Comparison of ENCODE assay signal across 8 mouse cellular contexts in the genomic region with DNA sequence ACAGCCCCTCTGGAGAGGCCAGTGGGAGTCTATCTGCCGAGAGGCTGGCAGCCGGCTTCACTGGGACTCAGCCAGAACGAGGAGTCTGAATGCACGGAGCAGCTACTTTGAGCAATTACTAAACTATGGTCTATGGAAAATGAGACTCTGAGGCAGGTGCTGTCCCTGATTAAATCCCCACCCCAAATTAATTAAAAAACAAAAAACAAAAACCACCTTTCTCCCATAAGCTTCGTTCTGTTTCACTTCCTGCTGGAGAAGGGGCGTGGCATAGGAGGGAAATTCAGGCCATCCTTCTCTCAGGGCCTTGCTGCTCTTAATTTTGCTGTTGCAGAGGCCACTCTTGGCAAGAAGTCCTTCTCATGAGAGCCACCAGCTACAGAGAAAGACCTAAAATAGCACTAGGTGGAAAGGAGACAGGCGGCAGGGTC.
A peak's percentile ranks its signal among the peaks of the same experiment; 100 is the strongest.
DNase-seq lines count a peak whose midpoint lies in the region; ATAC-seq lines count a peak whose summit lies in the region.

No protein-coding gene starts in this region.

- intact Hi-C loops in left cerebral cortex, postnatal 25 days (cut with DNase I): no loop called here

- DNase-seq in cerebellum, postnatal 14 days: peak; percentile 40 to 52
- no peak for DNase-seq in cerebellum, postnatal 4 days (ENCODE audit: low spot score in 2 of 2)
- peak; percentile 24 to 32 for DNase-seq in B cell, adult 2 months
- DNase-seq in gastrocnemius, postnatal 25 days: peak; percentile 36
- DNase-seq in heart, postnatal 4 days: peak; percentile 48
- no peak for DNase-seq in left cerebral cortex, adult 9 months (ENCODE audit: low spot score in 2 of 2)
- DNase-seq in left cerebral cortex, postnatal 25 days (ENCODE audit: low spot score in 2 of 2): no peak

- no peak for ATAC-seq in megakaryocyte-erythroid progenitor cell, adult 5-6 weeks (replicated peaks; ENCODE audit: low FRiP score, low TSS enrichment, poor library complexity, severe bottlenecking)

Comparison
In these comparisons a context has a peak if more than half of its experiments do, and no peak if none do; other contexts are left out.
1. DNase-seq: peak in cerebellum, postnatal 14 days (2 of 2), B cell, adult 2 months (2 of 2), gastrocnemius, postnatal 25 days (single experiment) and heart, postnatal 4 days (single experiment); none in cerebellum, postnatal 4 days (0 of 2), left cerebral cortex, adult 9 months (0 of 2) and left cerebral cortex, postnatal 25 days (0 of 2).